Mouse (Mus musculus) adrenal gland, adult 8-10 months (tissue): ENCODE results near the gene Ppp1r17. TPM values are rescaled to one million over a fixed set of nuclear protein-coding genes. Genes with fewer than 3 reads are reported as not detected.

ENCODE experiments used
- DNase-seq: peaks from one replicate; pipeline ENCODE4 v3.0.0; 2022
- total RNA-seq, 4 experiments: library from RNA; stranded (reverse); gene quantifications; 2 replicates each; pipeline ENCODE4 v1.2.4; 2022

The Ppp1r17 gene
- total RNA-seq = 10 to 100 TPM in 2 of 4 experiments, 1 to 10 TPM in 2; 3.2 to 12.6 (median 8.5) TPM

- no peak for DNase-seq
Measured at GRCm38 (mm10) chr6:56017291-56017994, at the start of gene Ppp1r17. Ppp1r17 (plus strand) TSS chr6:56017497.

GRCm38 (mm10) chr6:55972998-55973397 is 44.3 kb upstream of the Ppp1r17 start:
- no peak for DNase-seq

- peak; percentile 16 for DNase-seq
Measured at GRCm38 (mm10) chr6:55979766-55980165, 37.5 kb upstream of the Ppp1r17 start.

- no peak for DNase-seq
Measured at GRCm38 (mm10) chr6:56008711-56009110, 8.6 kb upstream of the Ppp1r17 start.

- no peak for DNase-seq
Measured at GRCm38 (mm10) chr6:56012384-56012783, 4.9 kb upstream of the Ppp1r17 start.

GRCm38 (mm10) chr6:56019632-56020031 is 2.3 kb downstream of the Ppp1r17 start:
- DNase-seq = no peak

- no peak for DNase-seq
Measured at GRCm38 (mm10) chr6:56025533-56025932, 8.2 kb downstream of the Ppp1r17 start.

GRCm38 (mm10) chr6:56027318-56027717 is 10.0 kb downstream of the Ppp1r17 start:
- no peak for DNase-seq

- no peak for DNase-seq
Measured at GRCm38 (mm10) chr6:56027966-56028365, 10.7 kb downstream of the Ppp1r17 start.

GRCm38 (mm10) chr6:56029986-56030385 is 12.7 kb downstream of the Ppp1r17 start:
- DNase-seq = no peak

GRCm38 (mm10) chr6:56032231-56032630 is 14.9 kb downstream of the Ppp1r17 start:
- DNase-seq = no peak

GRCm38 (mm10) chr6:56035054-56035453 is 17.8 kb downstream of the Ppp1r17 start:
- DNase-seq = no peak

- DNase-seq = no peak
Measured at GRCm38 (mm10) chr6:56039476-56040055, 22.3 kb downstream of the Ppp1r17 start.

GRCm38 (mm10) chr6:56044270-56044669 is 27.0 kb downstream of the Ppp1r17 start:
- DNase-seq = no peak

GRCm38 (mm10) chr6:56044716-56045115 is 27.4 kb downstream of the Ppp1r17 start:
- no peak for DNase-seq

- DNase-seq = no peak
Measured at GRCm38 (mm10) chr6:56048580-56048979, 31.3 kb downstream of the Ppp1r17 start.

GRCm38 (mm10) chr6:56049104-56049503 is 31.8 kb downstream of the Ppp1r17 start:
- DNase-seq = no peak

- DNase-seq = no peak
Measured at GRCm38 (mm10) chr6:56063736-56064135, 46.4 kb downstream of the Ppp1r17 start.

- peak; percentile 3 for DNase-seq
Measured at GRCm38 (mm10) chr6:56066632-56067282, 49.5 kb downstream of the Ppp1r17 start.

GRCm38 (mm10) chr6:56068516-56068915 is 51.2 kb downstream of the Ppp1r17 start:
- no peak for DNase-seq

GRCm38 (mm10) chr6:56076378-56076805 is 59.1 kb downstream of the Ppp1r17 start:
- no peak for DNase-seq
